Mouse (Mus musculus) layer of hippocampus, adult 2 months (tissue): ENCODE measurements at regions not wholly inside any gene's neighbourhood (a gene's known extent, or its start where the extent isn't known, plus 50 kb on each side); places are given as distances from the start of the nearest gene placed in this dataset.
"Not testable (repeated sequence)": the region's sequence is repeated elsewhere in the genome, so short reads cannot be mapped to it uniquely, and the experiment has no call there.

Source experiments
- DNase-seq, 2 experiments: peaks; one replicate each; pipeline ENCODE4 v3.0.0; 2022; ENCODE audit warnings: low spot score in 2 of 2
- H3K27ac ChIP-seq: fragments of 200-600 bp; 2 replicates; pipeline ENCODE4 v1.8.1; 2022
- H3K4me3 ChIP-seq: fragments of 200-600 bp; 2 replicates; pipeline ENCODE4 v1.8.1; 2022; ENCODE audit warnings: mild to moderate bottlenecking
- CTCF ChIP-seq: fragments of 200-600 bp; conservative IDR thresholded peaks from 2 replicates; pipeline ENCODE4 v1.8.1; 2022; ENCODE audit warnings: antibody characterized with exemption, mild to moderate bottlenecking, moderate library complexity

DNA sequence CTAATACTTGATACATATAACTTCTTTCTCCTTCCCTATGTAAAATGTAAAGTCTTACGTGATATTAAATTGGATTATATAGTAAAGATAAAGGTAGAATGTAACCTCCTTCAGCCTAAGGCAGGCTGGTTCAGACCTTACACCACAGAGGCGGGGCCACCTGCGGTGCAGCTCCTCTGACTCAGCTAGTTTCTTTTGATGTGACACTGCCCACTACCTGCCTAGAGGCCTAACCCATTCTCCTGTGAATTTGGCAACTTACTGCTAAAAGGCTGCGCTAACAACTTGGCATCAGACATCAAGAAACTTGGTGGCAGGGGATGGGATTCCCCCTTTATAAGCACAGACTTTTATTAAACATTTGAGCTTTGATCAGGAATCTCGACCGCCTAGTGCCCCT, 74.5 kb downstream of the Aasdhppt start:
- no peak for TF ChIP-seq CTCF
- no peak overlapping the region for H3K4me3 ChIP-seq
- H3K27ac ChIP-seq, result no peak overlapping the region
- DNase-seq, result no peak

DNA sequence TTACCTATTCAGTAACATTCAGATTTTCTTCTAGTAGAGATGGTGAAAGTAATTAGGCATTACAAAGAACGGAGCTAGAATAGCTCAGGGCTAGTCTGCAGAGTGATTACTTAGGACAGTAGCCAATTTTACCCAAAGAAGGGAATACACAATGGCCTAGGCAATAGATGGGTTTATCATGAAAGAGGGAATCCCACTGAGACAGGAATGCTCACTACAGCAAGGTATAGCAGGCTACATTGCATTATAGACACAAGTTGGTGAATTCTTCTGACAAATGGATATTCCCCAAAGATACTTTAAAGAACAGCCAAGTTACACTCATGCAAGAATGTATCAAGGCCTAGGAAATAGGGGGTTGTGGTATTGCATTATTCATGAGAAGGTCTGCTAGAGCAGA, 94.7 kb downstream of the Aasdhppt start:
- not testable (repeated sequence) for H3K27ac ChIP-seq, DNase-seq, H3K4me3 ChIP-seq

DNA sequence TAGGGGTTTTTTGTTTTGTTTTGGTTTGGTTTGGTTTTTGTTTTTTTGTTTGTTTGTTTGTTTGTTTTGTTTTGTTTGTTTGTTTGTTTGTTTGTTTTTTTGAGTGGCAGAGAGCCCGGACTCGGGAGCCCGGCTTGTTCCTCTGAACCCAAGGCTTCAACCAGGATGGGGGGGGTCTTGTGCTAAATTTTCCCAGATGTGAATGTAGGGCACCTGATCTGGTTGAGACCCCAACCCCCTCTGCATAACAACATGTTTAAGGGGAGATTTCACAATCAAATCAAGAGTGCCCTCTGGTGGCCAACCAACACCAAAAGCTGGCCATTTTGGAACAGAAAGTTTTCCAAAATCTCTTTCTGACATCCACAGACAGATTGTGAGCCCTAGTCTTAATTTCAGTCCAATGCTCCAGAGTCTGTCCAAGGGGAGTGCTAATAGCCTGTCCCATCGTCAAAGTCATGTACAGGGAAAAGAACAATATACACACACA, 99.2 kb downstream of the Aasdhppt start:
- DNase-seq, result no peak

DNA sequence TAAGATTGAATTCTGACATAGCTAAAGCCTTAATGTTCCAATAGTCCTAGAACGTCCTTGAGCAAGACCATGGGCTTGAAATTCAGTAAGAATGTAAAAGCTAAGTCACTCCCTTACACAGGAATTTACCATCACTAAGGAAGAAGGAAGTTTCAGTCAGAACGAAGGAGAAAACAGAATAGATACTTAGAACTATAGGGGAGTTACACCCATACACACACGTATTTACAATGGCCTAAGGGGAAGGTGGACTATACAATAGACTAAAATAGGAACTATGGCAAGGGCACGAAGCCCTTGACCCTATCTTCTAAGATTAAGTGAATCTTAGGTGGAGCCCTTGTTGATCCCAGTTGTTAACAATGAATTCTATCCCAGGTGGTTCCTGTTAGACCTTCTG, 116.5 kb downstream of the Aasdhppt start:
- DNase-seq, H3K27ac ChIP-seq, H3K4me3 ChIP-seq: not testable (repeated sequence)

More for the DNA sequence above, 99.2 kb downstream of the Aasdhppt start:
- TF ChIP-seq CTCF, result peak; percentile 59
- no peak overlapping the region for H3K27ac ChIP-seq
- H3K4me3 ChIP-seq, result no peak overlapping the region

DNA sequence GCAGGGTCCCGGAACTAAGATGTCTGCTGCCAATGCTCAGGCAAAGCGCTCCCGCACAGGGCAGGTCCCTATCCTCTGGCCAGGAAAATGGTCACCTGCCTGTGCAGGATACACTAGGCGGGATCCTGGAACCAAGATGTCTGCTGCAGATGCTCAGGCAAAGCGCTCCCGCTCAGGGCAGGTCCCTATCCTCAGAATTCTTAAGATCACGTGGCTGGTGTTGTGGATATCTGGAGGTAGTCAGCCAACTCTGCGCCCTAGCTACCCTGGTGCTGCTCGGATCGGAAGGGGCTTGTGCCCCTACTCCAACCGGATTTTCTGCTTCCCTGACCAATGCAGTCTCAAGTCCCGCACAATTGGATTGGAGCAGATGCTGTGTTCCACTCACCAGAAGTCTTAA, 153.3 kb downstream of the Aasdhppt start:
- H3K27ac ChIP-seq, DNase-seq, H3K4me3 ChIP-seq: not testable (repeated sequence)

DNA sequence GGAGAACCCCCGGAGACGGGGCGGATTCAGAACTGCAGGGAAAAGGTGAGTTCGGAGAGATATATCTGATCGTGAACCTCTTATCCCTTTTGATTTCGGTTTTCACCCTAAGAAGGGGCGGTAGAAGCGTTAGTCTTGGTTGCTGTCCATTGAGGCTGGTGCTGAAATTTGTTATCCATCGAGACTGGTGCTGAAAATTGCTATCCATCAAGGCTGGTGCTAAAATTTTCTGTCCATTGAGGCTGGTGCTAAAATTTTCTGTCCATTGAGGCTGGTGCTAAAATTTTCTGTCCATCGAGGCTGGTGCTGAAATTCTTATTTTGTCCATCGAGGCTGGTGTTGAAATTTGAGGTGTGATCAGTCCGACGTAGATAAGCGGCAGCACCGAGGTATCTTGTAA, 170.4 kb downstream of the Aasdhppt start:
- not testable (repeated sequence) for H3K27ac ChIP-seq, H3K4me3 ChIP-seq, DNase-seq

DNA sequence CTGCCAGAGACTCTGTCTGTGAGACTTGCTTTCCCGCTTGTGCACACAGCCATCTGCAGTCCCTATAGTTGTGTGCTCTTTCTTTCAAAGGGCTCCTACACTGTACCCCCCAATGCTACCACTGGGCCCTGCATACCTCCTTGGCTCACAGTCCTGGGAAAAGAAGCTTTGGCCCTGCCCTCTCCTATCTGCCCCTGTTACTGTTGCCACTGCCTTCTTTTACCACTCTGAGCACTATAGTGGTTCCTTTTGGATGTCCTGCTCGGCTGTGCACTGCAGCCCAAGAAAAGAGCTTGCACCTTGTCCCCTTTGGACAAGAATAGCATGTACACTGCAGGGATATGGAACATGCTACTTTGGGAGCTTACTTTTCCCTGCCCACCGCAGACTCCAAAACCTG, 216.8 kb downstream of the Aasdhppt start:
- no peak for DNase-seq
- no peak for TF ChIP-seq CTCF
- H3K27ac ChIP-seq, result no peak overlapping the region
- no peak overlapping the region for H3K4me3 ChIP-seq

DNA sequence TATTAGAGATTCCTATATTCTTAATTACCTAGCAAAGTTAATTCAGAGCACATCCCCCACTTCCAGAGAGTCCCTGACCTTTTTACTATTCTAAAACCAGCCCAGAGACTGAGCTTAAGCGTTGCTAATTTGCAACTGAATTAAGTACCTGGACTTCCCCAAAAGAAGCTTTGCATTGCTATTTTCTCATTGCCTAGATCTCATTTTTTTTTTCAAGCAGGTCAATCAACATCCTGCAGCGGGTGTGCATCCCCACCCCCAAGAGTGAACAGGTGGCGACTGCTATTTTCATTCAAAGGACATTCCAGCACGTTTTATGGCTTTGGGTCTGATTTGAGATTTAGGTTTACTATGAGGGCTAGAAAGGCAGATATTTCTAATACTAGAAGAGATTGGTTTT, 226.6 kb downstream of the Aasdhppt start:
- H3K4me3 ChIP-seq, DNase-seq, H3K27ac ChIP-seq: not testable (repeated sequence)

DNA sequence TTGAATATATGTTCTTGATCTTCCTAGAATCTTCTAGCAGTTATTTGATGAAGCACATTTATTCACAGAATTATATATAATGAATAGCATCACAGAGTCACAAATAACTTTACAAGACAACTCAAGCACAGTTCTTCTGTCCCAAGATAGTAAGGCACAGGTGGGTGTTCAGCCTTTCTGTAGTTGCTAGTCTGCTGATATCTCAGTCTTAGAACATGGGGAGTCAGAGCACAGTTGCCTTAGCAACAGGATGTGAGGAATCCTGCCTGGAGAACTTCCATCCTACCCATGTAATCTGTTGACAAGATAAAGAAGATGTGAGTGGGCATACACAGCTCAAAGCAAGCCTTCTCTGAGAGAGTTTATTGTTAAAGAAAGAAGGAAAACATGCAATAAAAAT, 248.2 kb downstream of the Aasdhppt start:
- H3K4me3 ChIP-seq, result no peak overlapping the region
- no peak overlapping the region for H3K27ac ChIP-seq
- no peak for DNase-seq
- TF ChIP-seq CTCF, result no peak

DNA sequence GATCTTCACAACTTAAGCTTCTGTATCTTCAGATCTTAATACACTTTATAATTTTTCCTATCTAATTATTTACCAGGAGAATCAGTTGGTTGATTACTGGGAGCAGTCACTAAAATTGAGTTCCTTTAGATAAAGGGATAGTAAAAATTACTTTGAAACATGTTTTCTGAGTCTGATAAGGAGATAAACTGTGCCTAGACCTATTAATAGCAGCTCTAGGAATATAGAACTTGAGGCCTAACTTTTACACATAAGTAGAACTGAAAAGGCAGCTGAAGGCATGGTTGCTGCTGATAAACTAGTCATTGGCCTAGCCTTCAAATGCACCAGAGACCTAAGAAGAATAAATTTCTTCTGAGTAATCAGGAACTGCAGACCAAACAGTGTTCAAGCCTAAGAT, 260.5 kb downstream of the Aasdhppt start:
- no peak for TF ChIP-seq CTCF
- no peak overlapping the region for H3K27ac ChIP-seq
- DNase-seq, result no peak
- no peak overlapping the region for H3K4me3 ChIP-seq

DNA sequence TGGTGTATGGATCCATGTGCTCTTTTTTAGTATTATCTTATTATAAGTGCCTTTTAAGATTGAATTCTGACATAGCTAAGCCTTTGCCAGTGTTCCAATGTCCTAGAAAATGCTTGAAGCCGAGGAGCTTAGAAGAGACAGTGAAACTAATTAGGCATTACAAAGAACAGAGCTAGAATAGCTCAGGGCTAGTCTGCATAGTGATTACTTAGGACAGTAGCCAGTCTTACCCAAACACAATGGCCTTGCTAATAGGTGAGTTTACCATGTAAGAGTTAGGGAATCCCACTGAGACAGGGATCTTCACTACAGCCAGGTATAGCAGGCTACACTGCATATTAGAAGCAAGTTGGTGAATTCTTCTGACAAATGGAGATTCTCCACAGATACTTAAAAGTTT, 261.6 kb downstream of the Aasdhppt start:
- not testable (repeated sequence) for DNase-seq, H3K4me3 ChIP-seq, H3K27ac ChIP-seq

DNA sequence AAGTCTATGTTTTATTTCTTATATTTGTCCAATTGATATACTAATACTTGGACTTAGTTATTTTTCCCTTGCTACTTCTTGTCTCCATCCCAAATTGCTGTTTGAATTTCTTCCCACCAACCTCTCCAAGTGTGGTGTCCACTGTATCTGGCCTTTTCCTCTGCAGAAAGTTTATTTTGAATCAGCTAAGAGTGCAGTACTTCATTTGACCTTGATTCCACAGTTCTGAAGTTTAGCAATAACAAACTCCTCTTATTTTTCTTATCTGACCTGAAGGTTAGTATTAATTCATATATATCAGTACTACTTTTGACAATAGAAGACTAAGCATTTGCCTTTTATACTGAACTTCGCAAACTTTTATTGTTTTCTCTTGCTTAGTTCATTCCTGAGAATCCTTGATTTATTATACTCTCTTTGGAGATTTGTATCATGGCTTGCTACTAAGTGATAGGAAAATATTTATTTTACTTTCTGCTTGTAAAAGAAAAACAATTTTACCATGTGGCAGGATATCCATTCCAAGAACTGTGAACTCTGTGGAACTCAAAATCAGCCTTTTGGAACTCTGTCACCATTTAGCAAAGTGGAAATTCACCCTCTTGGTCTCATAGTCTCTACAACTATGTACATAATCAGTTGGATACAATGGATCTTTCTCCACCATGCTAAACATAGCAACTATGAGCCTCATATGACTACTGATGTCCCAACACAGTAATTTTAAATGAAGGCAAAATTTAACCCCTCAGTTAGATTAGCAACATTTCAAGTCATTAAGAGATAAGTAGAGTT, 268.2 kb downstream of the Aasdhppt start:
- no peak overlapping the region for H3K4me3 ChIP-seq
- no peak overlapping the region for H3K27ac ChIP-seq
- TF ChIP-seq CTCF, result no peak
- no peak for DNase-seq

DNA sequence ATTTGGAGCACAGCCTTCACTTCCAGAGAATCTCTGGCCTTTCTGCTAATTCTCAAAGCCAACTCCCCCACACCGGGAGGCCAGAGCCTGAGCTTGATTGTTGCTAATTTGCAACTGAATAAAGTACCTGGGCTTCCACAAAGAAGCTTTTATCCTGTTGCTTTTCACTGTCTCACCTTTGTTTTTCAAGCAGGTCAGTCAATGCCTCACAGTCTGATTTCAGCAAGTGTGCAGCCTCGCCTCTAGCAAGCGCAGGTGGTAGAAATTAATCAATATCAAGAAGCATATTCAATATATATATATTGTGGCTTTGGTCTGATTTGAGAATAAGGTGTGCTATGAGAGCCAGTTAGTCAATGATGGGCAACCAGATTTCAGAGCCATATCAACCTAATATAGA, 282.1 kb downstream of the Aasdhppt start:
- not testable (repeated sequence) for H3K4me3 ChIP-seq, DNase-seq, H3K27ac ChIP-seq

DNA sequence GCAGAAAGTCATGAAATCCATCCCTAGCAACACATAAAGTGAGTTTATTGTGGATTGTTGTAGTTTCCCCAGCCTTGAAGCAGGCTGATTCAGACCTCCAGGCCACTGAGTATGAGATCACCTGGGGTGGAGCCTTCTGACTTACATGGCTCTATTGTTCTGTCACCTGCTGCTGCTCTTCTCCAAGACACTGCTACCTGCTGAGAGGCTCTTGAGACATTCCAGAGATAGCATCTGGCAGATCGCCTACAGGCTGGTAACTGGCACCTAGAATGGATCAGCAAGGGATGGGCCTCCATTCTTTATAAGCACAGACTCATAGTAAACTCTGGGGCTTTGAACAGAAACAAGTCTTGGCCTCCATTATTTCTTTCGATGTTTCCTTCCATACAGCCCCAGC, 289.2 kb downstream of the Aasdhppt start:
- Histone ChIP-seq H3K4me3 (no peak overlapping the region), H3K27ac (no peak overlapping the region)
- DNase-seq, result no peak
- TF ChIP-seq CTCF, result no peak

DNA sequence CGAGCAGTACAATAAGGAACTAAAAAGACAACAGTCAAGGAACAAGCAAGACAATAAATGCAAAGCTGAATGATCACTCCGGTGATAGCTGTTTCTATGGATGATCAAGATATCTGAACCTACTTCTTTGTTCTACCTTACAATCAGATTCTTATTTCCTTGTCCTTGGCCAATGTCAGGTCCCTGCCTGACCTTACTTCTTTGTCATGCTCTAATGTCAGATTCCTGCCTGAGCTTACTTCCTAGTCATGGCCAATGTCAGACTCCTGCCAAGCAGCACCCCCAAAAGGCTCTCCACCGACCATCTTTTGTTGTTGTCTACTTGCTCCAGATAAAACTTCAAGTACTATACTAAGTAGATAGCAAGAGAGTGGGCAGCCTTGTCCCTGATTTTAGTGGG, 312.6 kb downstream of the Aasdhppt start:
- Histone ChIP-seq H3K27ac (no peak overlapping the region), H3K4me3 (no peak overlapping the region)
- DNase-seq, result no peak
- no peak for TF ChIP-seq CTCF

DNA sequence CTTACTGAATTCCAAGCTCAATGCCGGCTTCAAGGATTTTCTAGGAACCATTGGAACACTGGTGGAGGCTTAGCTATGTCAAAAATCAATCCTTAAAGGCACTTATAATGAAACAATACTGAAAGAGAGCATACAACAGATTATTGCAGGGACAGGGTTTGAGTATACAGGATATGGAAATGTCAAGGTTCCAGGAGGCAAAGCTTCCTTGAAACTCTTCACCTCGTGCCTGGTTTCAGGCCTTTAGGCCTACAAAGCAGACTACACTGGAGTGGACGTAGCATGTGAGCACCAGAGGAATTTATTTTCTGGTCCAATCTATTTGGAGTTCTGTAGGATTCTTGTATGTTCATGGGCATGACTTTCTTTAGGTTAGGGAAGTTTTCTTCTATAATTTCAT, 320.9 kb downstream of the Aasdhppt start:
- H3K27ac ChIP-seq, DNase-seq, H3K4me3 ChIP-seq: not testable (repeated sequence)

DNA sequence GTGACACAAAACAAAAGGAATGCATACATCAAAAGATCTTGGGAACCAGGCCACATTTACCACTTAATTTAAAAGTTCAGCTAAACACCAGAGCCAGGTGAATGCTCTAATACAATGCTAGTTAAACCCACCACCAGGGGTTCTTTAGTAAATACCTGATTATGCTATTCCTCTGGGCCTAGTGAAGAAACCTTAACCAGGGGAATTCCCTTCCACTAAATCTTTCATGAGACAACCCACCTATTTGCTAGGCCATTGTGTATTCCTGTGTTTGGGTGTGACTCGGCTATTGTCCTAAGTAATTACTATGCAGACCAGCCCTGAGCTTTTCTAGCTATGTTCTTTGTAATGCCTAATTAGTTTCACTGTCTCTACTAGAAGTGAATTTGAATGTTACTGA, 321.3 kb downstream of the Aasdhppt start:
- not testable (repeated sequence) for H3K27ac ChIP-seq, H3K4me3 ChIP-seq, DNase-seq
